Mouse (Mus musculus) neural tube, embryonic 10.5 days (tissue): ENCODE results near the gene Erc2.

Experiments
- DNase-seq: peaks from one replicate; pipeline ENCODE4 v3.0.0-alpha.2; 2017; ENCODE audit warnings: low spot score; ENCODE audit errors: extremely low spot score

Gene Erc2

GRCm38 (mm10) chr14:27935714-27936113 lies 313.5 kb downstream of the Erc2 start:
- no peak for DNase-seq

GRCm38 (mm10) chr14:27937922-27938321 lies 315.7 kb downstream of the Erc2 start:
- DNase-seq = no peak

- no peak for DNase-seq
Observed at GRCm38 (mm10) chr14:27945276-27945675, 323.0 kb downstream of the Erc2 start.

- no peak for DNase-seq
Observed at GRCm38 (mm10) chr14:27946211-27946610, 324.0 kb downstream of the Erc2 start.

GRCm38 (mm10) chr14:27948391-27948790 lies 326.2 kb downstream of the Erc2 start:
- DNase-seq = no peak

- no peak for DNase-seq
Observed at GRCm38 (mm10) chr14:27953814-27954213, 331.6 kb downstream of the Erc2 start.

- no peak for DNase-seq
Observed at GRCm38 (mm10) chr14:27956801-27957200, 334.6 kb downstream of the Erc2 start.

GRCm38 (mm10) chr14:27973701-27974100 lies 351.5 kb downstream of the Erc2 start:
- DNase-seq = no peak

GRCm38 (mm10) chr14:27975661-27976060 lies 353.4 kb downstream of the Erc2 start:
- no peak for DNase-seq

GRCm38 (mm10) chr14:27984758-27985157 lies 362.5 kb downstream of the Erc2 start:
- no peak for DNase-seq

- no peak for DNase-seq
Observed at GRCm38 (mm10) chr14:27985201-27985600, 363.0 kb downstream of the Erc2 start.

- no peak for DNase-seq
Observed at GRCm38 (mm10) chr14:27987422-27987821, 365.2 kb downstream of the Erc2 start.

- no peak for DNase-seq
Observed at GRCm38 (mm10) chr14:27998551-27998950, 376.3 kb downstream of the Erc2 start.

GRCm38 (mm10) chr14:28004023-28004422 lies 381.8 kb downstream of the Erc2 start:
- no peak for DNase-seq

GRCm38 (mm10) chr14:28010536-28011280 lies 388.5 kb downstream of the Erc2 start:
- DNase-seq = no peak

GRCm38 (mm10) chr14:28023199-28023598 lies 401.0 kb downstream of the Erc2 start:
- no peak for DNase-seq

- no peak for DNase-seq
Observed at GRCm38 (mm10) chr14:28030870-28031269, 408.6 kb downstream of the Erc2 start.

GRCm38 (mm10) chr14:28035013-28035412 lies 412.8 kb downstream of the Erc2 start:
- no peak for DNase-seq

GRCm38 (mm10) chr14:28043095-28043494 lies 420.9 kb downstream of the Erc2 start:
- DNase-seq = no peak

- DNase-seq = no peak
Observed at GRCm38 (mm10) chr14:28051646-28052045, 429.4 kb downstream of the Erc2 start.

- DNase-seq = peak; percentile 18
Observed at GRCm38 (mm10) chr14:28057159-28057884, 435.1 kb downstream of the Erc2 start.
